Mouse (Mus musculus) cortical plate, adult 2 months (tissue): ENCODE data around the gene Rab8b.

Experiments
- CTCF ChIP-seq: fragments of 200-500 bp; IDR thresholded peaks from 2 replicates; pipeline ENCODE4 v1.5.1; 2011; ENCODE audit warnings: mild to moderate bottlenecking, control low read depth, low read length; ENCODE audit not compliant: insufficient read depth; ENCODE audit errors: extremely low read depth
- POLR2A ChIP-seq: fragments of 200-500 bp; IDR thresholded peaks from 2 replicates; pipeline ENCODE4 v1.6.1; 2011; ENCODE audit warnings: mild to moderate bottlenecking, low read length, control low read depth; ENCODE audit not compliant: insufficient read depth; ENCODE audit errors: extremely low read depth

DNA sequence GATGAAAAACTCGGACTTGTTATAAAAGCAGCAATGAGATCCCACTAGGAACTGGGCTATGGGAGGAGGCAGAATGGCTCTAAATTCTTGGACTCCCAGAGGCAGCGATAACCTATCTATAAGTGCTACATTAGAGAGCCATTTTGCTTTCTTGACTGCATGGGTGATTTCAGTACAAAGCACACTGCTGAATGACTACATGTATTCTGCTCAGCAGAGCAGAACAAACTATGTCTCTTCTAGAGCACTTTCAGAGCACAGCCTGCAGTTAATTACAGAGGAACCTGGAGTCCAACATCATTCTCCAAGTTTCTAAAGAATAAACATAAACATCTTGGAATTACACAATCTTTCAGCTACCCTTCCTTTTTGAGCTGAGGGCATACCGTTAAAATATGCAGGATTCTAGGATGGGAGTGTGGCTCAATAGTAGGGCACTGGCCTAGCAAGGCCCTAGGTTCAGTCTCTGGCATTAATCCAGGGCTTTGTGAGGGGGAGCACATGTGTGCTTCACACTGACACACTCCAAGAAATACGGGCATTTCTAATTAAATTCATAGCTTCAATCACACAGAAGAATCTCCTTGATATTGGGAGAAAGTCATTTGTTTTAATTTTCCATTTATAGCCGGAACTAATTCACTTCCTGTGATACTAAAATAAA is 58.3 kb downstream of the Rab8b start:
- TF ChIP-seq POLR2A = no peak
- TF ChIP-seq CTCF = no peak
